Mouse (Mus musculus): ENCODE data around the gene 4930467E23Rik.
A peak's percentile ranks its signal among the peaks of the same experiment; 100 is the strongest.
"Not testable (repeated sequence)": the region's sequence is repeated elsewhere in the genome, so short reads cannot be mapped to it uniquely, and the experiment has no call there.

Gene 4930467E23Rik

GRCm38 (mm10) chr8:19711171-19711860, 18.1 kb upstream of the 4930467E23Rik start:
- not testable (repeated sequence) for DNase-seq (ENCODE audit: low spot score in 2 of 2)

- DNase-seq (ENCODE audit: low spot score in 2 of 2): not testable (repeated sequence)
These were observed 17.1 kb upstream of the 4930467E23Rik start for GRCm38 (mm10) chr8:19712227-19712750.

- DNase-seq (ENCODE audit: low spot score in 2 of 2): not testable (repeated sequence)
These were observed 16.6 kb upstream of the 4930467E23Rik start for GRCm38 (mm10) chr8:19712816-19713215.

GRCm38 (mm10) chr8:19713232-19713834, 16.0 kb upstream of the 4930467E23Rik start:
- DNase-seq (ENCODE audit: low spot score in 2 of 2): not testable (repeated sequence)

GRCm38 (mm10) chr8:19714426-19714825, 14.9 kb upstream of the 4930467E23Rik start:
- not testable (repeated sequence) for DNase-seq (ENCODE audit: low spot score in 2 of 2)

GRCm38 (mm10) chr8:19715266-19715665, 14.1 kb upstream of the 4930467E23Rik start:
- not testable (repeated sequence) for DNase-seq (ENCODE audit: low spot score in 2 of 2)

- DNase-seq (ENCODE audit: low spot score in 2 of 2): peak in 1 of 2 experiments; percentile 43
These were observed 11.5 kb upstream of the 4930467E23Rik start for GRCm38 (mm10) chr8:19717851-19718250.

- peak in 1 of 2 experiments; percentile 39 for DNase-seq (ENCODE audit: low spot score in 2 of 2)
These were observed 9.9 kb upstream of the 4930467E23Rik start for GRCm38 (mm10) chr8:19719513-19719912.

- DNase-seq (ENCODE audit: low spot score in 2 of 2): not testable (repeated sequence)
These were observed 4.5 kb upstream of the 4930467E23Rik start for GRCm38 (mm10) chr8:19724871-19725270.

GRCm38 (mm10) chr8:19751773-19752172, 22.4 kb downstream of the 4930467E23Rik start:
- not testable (repeated sequence) for DNase-seq (ENCODE audit: low spot score in 2 of 2)

GRCm38 (mm10) chr8:19754178-19754577, 24.8 kb downstream of the 4930467E23Rik start:
- DNase-seq (ENCODE audit: low spot score in 2 of 2): not testable (repeated sequence)

GRCm38 (mm10) chr8:19754961-19755360, 25.6 kb downstream of the 4930467E23Rik start:
- DNase-seq (ENCODE audit: low spot score in 2 of 2): not testable (repeated sequence)

GRCm38 (mm10) chr8:19761660-19762059, 32.3 kb downstream of the 4930467E23Rik start:
- DNase-seq (ENCODE audit: low spot score in 2 of 2): not testable (repeated sequence)

- not testable (repeated sequence) for DNase-seq (ENCODE audit: low spot score in 2 of 2)
These were observed 33.6 kb downstream of the 4930467E23Rik start for GRCm38 (mm10) chr8:19762860-19763592.

GRCm38 (mm10) chr8:19765531-19765930, 36.2 kb downstream of the 4930467E23Rik start:
- not testable (repeated sequence) for DNase-seq (ENCODE audit: low spot score in 2 of 2)

GRCm38 (mm10) chr8:19773461-19773860, 44.1 kb downstream of the 4930467E23Rik start:
- DNase-seq (ENCODE audit: low spot score in 2 of 2): not testable (repeated sequence)

GRCm38 (mm10) chr8:19776311-19776710, 46.9 kb downstream of the 4930467E23Rik start:
- DNase-seq (ENCODE audit: low spot score in 2 of 2): peak in 1 of 2 experiments; percentile 26

GRCm38 (mm10) chr8:19777500-19777899, 48.1 kb downstream of the 4930467E23Rik start:
- DNase-seq (ENCODE audit: low spot score in 2 of 2): peak in 1 of 2 experiments; percentile 25

GRCm38 (mm10) chr8:19778126-19778525, 48.8 kb downstream of the 4930467E23Rik start:
- peak in 1 of 2 experiments; percentile 39 for DNase-seq (ENCODE audit: low spot score in 2 of 2)

- DNase-seq (ENCODE audit: low spot score in 2 of 2): peak in 1 of 2 experiments; percentile 20
These were observed 49.5 kb downstream of the 4930467E23Rik start for GRCm38 (mm10) chr8:19778891-19779290.

GRCm38 (mm10) chr8:19780212-19780611, 50.8 kb downstream of the 4930467E23Rik start:
- peak in 1 of 2 experiments; percentile 10 for DNase-seq (ENCODE audit: low spot score in 2 of 2)

- DNase-seq (ENCODE audit: low spot score in 2 of 2): peak in 1 of 2 experiments; percentile 7
These were observed 51.3 kb downstream of the 4930467E23Rik start for GRCm38 (mm10) chr8:19780658-19781057.
